ENCODE assay signal across 8 mouse cellular contexts in the genomic region with DNA sequence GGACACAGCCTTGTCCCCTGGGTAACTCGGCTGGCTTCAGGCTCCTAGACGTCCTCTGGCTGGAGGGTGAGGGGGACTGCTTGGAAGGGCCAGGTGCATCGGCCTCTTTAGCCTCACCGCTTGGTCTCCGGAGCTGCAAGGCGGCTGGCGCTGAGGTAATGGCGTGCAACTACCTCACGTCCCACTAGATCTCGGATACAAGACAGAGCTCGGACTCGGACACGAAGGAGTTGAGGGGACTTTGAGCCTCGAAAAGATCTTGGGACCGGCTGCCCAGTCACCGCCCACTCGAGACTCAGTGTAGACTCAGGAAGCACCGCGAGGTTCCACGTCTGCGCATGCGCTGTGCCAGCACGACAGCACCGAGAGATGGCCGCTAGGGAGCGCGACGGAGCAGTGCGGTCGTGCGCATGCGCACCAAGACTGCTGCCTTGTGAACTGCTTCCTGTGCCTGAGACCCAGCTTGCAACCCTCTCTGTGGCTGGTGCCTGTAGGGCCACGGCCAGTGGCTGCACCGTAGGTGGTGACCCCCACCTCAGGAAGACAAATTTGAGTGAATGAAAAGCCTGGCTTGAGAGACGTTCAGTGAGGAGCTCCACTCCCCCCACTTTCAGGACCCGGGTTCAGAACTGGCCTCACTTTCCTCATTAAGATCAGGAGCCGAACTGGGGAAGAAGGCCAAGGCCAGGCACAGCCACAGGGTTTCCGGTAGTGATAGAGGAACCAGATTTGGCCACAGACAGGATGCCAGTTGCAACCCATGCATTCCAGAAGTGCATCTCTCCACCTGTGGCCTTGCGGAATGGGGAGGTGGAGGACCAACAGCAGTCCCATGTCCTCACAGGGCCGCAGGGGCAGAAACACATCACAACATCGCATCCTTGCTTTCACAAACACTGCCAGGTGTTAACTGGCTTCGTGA. TPM values are rescaled to one million over a fixed set of nuclear protein-coding genes. Genes with fewer than 3 reads are reported as not detected.
DNase-seq lines count a peak whose midpoint lies in the region; ATAC-seq and TF ChIP-seq lines count a peak whose summit lies in the region.

No protein-coding gene starts in this region.

- DNase-seq in gastrocnemius, adult 2 months, result peak; percentile 97
- DNase-seq in left cerebral cortex, adult 11 months (ENCODE audit: low spot score), result peak; percentile 91
- peak; percentile 95 for DNase-seq in lung, postnatal 36 days
- DNase-seq in retina, embryonic 14.5 days (ENCODE audit: low spot score), result peak; percentile 98
- DNase-seq in thymus, postnatal 36 days, result peak; percentile 95 to 98

- H3K36me3 ChIP-seq in hindbrain, embryonic 16.5 days (ENCODE audit: control insufficient read depth, insufficient read depth, low read length), result no peaks in the 10 kb centered on the region

- peak; percentile 89 for ATAC-seq in activated CD4-positive, CD25-positive, alpha-beta regulatory T cell, adult 4 months
- ATAC-seq in hindbrain, embryonic 16.5 days, result peak; percentile 95

- no peaks in the 10 kb centered on the region for H3K27me3 ChIP-seq in hindbrain, embryonic 16.5 days (replicated peaks; ENCODE audit: control insufficient read depth, insufficient read depth, low read length)

- H3K9me3 ChIP-seq in hindbrain, embryonic 16.5 days (ENCODE audit: control insufficient read depth, low read length), result no peaks in the 10 kb centered on the region

- H3K9ac ChIP-seq in hindbrain, embryonic 16.5 days (ENCODE audit: low read depth, low read length), result peak overlapping the region; percentile 73

- 17% methylated on average over 42 of the region's 42 CpGs for WGBS in hindbrain, embryonic 16.5 days

- TF ChIP-seq POLR2A in cortical plate, adult 2 months (IDR thresholded peaks at IDR 0.05; ENCODE audit: extremely low read depth, insufficient read depth, low read length), result peak; percentile 55; the same call in 1 of the 2 replicates

- peak; percentile 97 for TF ChIP-seq CTCF in cortical plate, adult 2 months (IDR thresholded peaks at IDR 0.05; ENCODE audit: extremely low read depth, insufficient read depth, low read length)
- TF ChIP-seq CTCF in gastrocnemius, adult 2 months (IDR thresholded peaks at IDR 0.05), result peak; percentile 100; the same call in 1 of the 2 replicates

- peaks cover 4% of the 10 kb centered on the region for H3K4me1 ChIP-seq in cortical plate, adult 2 months (ENCODE audit: control insufficient read depth, insufficient read depth, low read length)
- H3K4me1 ChIP-seq in hindbrain, embryonic 16.5 days (ENCODE audit: control insufficient read depth, insufficient read depth, low read depth, low read length), result peaks cover 2% of the 10 kb centered on the region; the same call in 1 of the 2 replicates

- H3K4me2 ChIP-seq in hindbrain, embryonic 16.5 days (ENCODE audit: low read length), result peak overlapping the region; percentile 64

- intact Hi-C loops in gastrocnemius, adult 2 months (cut with DNase I), result loop anchor here (2.0 kb wide), 2 partner anchors 54 to 160 kb away; a partner anchor contains a TSS

- H3K27ac ChIP-seq in cortical plate, adult 2 months (ENCODE audit: insufficient read depth, low read length), result peak overlapping the region; percentile 14
- peak overlapping the region; percentile 94 for H3K27ac ChIP-seq in gastrocnemius, adult 2 months
- 0 out of 2 replicates have a peak overlapping the region, but pooled peaks have one; percentile 18 for H3K27ac ChIP-seq in hindbrain, embryonic 16.5 days (ENCODE audit: low read depth, low read length)

- peak overlapping the region; percentile 38 for H3K4me3 ChIP-seq in cortical plate, adult 2 months (ENCODE audit: insufficient read depth, low read length)
- H3K4me3 ChIP-seq in gastrocnemius, adult 2 months, result peak overlapping the region; percentile 72
- H3K4me3 ChIP-seq in hindbrain, embryonic 16.5 days (ENCODE audit: low read length), result peak overlapping the region; percentile 41

RNA-seq across cellular contexts. Expression of a gene that starts 54.8 kb away (rescaled TPM):
- polyA plus RNA-seq in activated CD4-positive, CD25-positive, alpha-beta regulatory T cell, adult 4 months (2017; shearing (Covaris generic)), result under 1 TPM; 0.36 to 0.40 TPM
- polyA plus RNA-seq in cortical plate, adult 2 months (2012; rRNA removed), result 29.7 and 33.1 TPM in 2 replicates
- 10 to 100 TPM; 33.2 to 52.2 TPM for total RNA-seq in gastrocnemius, adult 2 months (2021)
- 4.0 and 5.0 TPM in 2 replicates for polyA plus RNA-seq in hindbrain, embryonic 16.5 days (2015; fragmentation: Nextera tagmentation; extraction: Ambion mirVana)

Comparison
In these comparisons a context has a peak if more than half of its experiments do, and no peak if none do; other contexts are left out.
1. Peak in every context shown above with its lines: DNase-seq, ATAC-seq, H3K4me3 ChIP-seq and H3K27ac ChIP-seq.
2. H3K27ac ChIP-seq: peak in every context shown above with its lines; median percentile 94 in gastrocnemius, adult 2 months; 18 in hindbrain, embryonic 16.5 days; 14 in cortical plate, adult 2 months.